ENCODE assay signal across 10 mouse cellular contexts in the genomic region with DNA sequence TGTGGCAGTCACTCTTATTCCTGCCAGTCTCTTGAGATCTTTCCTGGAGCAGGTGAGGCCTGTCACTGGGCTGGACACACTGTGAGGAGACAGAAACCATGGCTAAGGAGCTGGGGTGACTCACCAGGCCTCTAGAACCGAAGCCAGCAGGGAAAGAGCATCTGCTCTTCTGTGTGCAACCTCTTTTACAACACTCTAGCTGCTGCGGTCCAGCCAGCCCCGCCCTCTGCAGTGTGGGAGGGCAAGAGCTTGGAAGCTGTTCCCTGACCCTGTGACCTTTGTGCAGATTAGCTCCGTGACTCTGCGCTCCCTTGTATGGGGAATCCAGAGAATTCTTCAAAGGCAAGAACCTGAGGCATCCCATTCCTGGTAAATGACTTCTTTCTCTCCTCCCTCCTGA.
DNase-seq lines count a peak whose midpoint lies in the region; ATAC-seq and TF ChIP-seq lines count a peak whose summit lies in the region.
"Had no signal": no experiment of that assay in that cellular context is flagged by ENCODE, and none has a peak within 500 bp of the region (broad histone marks: within the 10 kb centered on the region; RNA-seq: fewer than 3 reads in every experiment).

No protein-coding gene starts in this region.

- H3K9ac ChIP-seq in lung, postnatal 0 days (replicated peaks; ENCODE audit: low read depth): no peak overlapping the region
- H3K9ac ChIP-seq in hindbrain, embryonic 16.5 days (ENCODE audit: low read depth, low read length): no peak overlapping the region
- H3K9ac ChIP-seq: forebrain, embryonic 15.5 days had no signal

- 30% methylated on average over 5 of the region's 5 CpGs for WGBS in lung, postnatal 0 days
- 50% methylated on average over 5 of the region's 5 CpGs for WGBS in lung, adult 2 months
- 14% methylated on average over 5 of the region's 5 CpGs for whole genome bisulfite sequencing in hindbrain, embryonic 16.5 days

- H3K27me3 ChIP-seq in lung, postnatal 0 days (replicated peaks; ENCODE audit: insufficient read depth, low read length): no peaks in the 10 kb centered on the region
- H3K27me3 ChIP-seq in hindbrain, embryonic 16.5 days (replicated peaks; ENCODE audit: control insufficient read depth, insufficient read depth, low read length): no peaks in the 10 kb centered on the region
- H3K27me3 ChIP-seq: forebrain, embryonic 15.5 days had no signal

- no peaks in the 10 kb centered on the region for H3K36me3 ChIP-seq in lung, postnatal 0 days (ENCODE audit: insufficient read depth, low read length)
- no peaks in the 10 kb centered on the region for H3K36me3 ChIP-seq in hindbrain, embryonic 16.5 days (ENCODE audit: control insufficient read depth, insufficient read depth, low read length)
- H3K36me3 ChIP-seq: forebrain, embryonic 15.5 days had no signal

- TF ChIP-seq EP300 in lung, postnatal 0 days (IDR thresholded peaks at IDR 0.05): no peak

- H3K9me3 ChIP-seq in lung, postnatal 0 days (ENCODE audit: low read length): no peaks in the 10 kb centered on the region
- H3K9me3 ChIP-seq in hindbrain, embryonic 16.5 days (ENCODE audit: control insufficient read depth, low read length): no peaks in the 10 kb centered on the region
- H3K9me3 ChIP-seq: forebrain, embryonic 15.5 days had no signal

- no peaks in the 10 kb centered on the region for H3K4me1 ChIP-seq in lung, postnatal 0 days (ENCODE audit: insufficient read depth, low read depth, low read length)
- H3K4me1 ChIP-seq in lung, adult 2 months (ENCODE audit: control insufficient read depth, insufficient read depth, low read length): no peaks in the 10 kb centered on the region; the same call in 1 of the 2 replicates
- peaks cover 8% of the 10 kb centered on the region; the same call in 1 of the 2 replicates for H3K4me1 ChIP-seq in hindbrain, embryonic 16.5 days (ENCODE audit: control insufficient read depth, insufficient read depth, low read depth, low read length)

- TF ChIP-seq POLR2A in lung, adult 2 months (IDR thresholded peaks at IDR 0.05; ENCODE audit: borderline replicate concordance, extremely low read depth, low read depth, low read length): no peak

- ATAC-seq in lung, postnatal 0 days: no peak
- no peak for ATAC-seq in megakaryocyte progenitor cell, adult 5-6 weeks (replicated peaks; ENCODE audit: poor library complexity)
- no peak for ATAC-seq in hindbrain, embryonic 16.5 days
- ATAC-seq: forebrain, embryonic 15.5 days had no signal

- no peak overlapping the region for H3K27ac ChIP-seq in lung, postnatal 0 days (ENCODE audit: low read length)
- H3K27ac ChIP-seq in hindbrain, embryonic 16.5 days (ENCODE audit: low read depth, low read length): no peak overlapping the region
- H3K27ac ChIP-seq: forebrain, embryonic 15.5 days had no signal

- no peak for TF ChIP-seq CTCF in lung, postnatal 0 days (IDR thresholded peaks at IDR 0.05)
- TF ChIP-seq CTCF in lung, adult 2 months (IDR thresholded peaks at IDR 0.05; ENCODE audit: insufficient read depth, low read length): no peak

- DNase-seq in lung, postnatal 0 days (ENCODE audit: low spot score): peak; percentile 36
- no peak for DNase-seq in lung, adult 2 months
- peak; percentile 86 for DNase-seq in ZHBTc4 (ENCODE audit: low read depth, low spot score)
- peak; percentile 35 to 43 for DNase-seq in heart, adult 9 months (ENCODE audit: low spot score in 2 of 2)
- peak; percentile 70 for DNase-seq in mesoderm, embryonic 11.5 days (ENCODE audit: low read depth, low spot score)
- no peak for DNase-seq in right cerebral cortex, postnatal 36 days (ENCODE audit: low spot score in 2 of 2)
- DNase-seq: left cerebral cortex, postnatal 4 days had no signal

- no peak overlapping the region for H3K4me2 ChIP-seq in lung, postnatal 0 days (replicated peaks; ENCODE audit: low read depth, low read length)
- no peak overlapping the region for H3K4me2 ChIP-seq in hindbrain, embryonic 16.5 days (ENCODE audit: low read length)
- H3K4me2 ChIP-seq: forebrain, embryonic 15.5 days had no signal

- H3K4me3 ChIP-seq in lung, postnatal 0 days (ENCODE audit: low read depth, low read length): no peak overlapping the region
- no peak overlapping the region for H3K4me3 ChIP-seq in lung, adult 2 months (replicated peaks; ENCODE audit: extremely low read depth, low read depth, low read length)
- H3K4me3 ChIP-seq in hindbrain, embryonic 16.5 days (ENCODE audit: low read length): no peak overlapping the region
- H3K4me3 ChIP-seq: forebrain, embryonic 15.5 days had no signal

Comparison
In these comparisons a context has a peak if more than half of its experiments do, and no peak if none do; other contexts are left out.
1. DNase-seq: peak in lung, postnatal 0 days (single experiment), ZHBTc4 (single experiment), heart, adult 9 months (2 of 2) and mesoderm, embryonic 11.5 days (single experiment); none in lung, adult 2 months (single experiment) and right cerebral cortex, postnatal 36 days (0 of 2).